Mouse (Mus musculus): ENCODE data around the gene Tmem63a. TPM values are rescaled to one million over a fixed set of nuclear protein-coding genes. Genes with fewer than 3 reads are reported as not detected.
"Not testable (repeated sequence)": the region's sequence is repeated elsewhere in the genome, so short reads cannot be mapped to it uniquely, and the experiment has no call there.

Gene Tmem63a
- polyA plus RNA-seq, 1 experiment = 26.9 TPM

DNA sequence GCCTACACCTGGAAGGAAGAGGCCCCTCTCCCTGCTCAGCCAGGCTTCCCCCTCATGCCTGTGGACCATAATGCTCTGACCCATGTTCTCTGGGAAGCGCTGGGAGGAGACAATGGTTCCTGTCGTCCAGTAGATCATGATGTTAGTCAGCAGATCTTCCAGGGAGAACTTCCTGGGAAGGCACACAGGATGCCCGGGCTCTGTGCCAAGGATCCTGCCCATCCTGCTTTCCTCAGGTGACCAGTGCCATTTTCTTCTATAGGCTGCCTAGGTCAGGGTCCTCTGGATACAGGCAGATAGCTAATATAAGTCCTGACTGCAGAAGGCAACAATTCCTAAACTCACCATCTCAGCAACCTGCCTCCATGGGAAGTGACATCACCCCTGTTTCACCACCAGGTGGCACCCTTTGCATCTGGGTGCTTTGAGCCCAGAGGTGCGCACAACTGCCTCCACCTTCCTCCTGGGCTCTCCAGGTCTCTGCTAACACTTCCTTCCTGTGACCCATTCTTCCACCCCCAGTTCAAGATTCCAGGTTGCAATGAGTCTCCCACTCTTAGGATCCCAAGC lies 34.1 kb downstream of the Tmem63a start:
- Histone ChIP-seq H3K4me1 (ENCODE audit: control insufficient read depth, insufficient read depth, low read length) (peaks cover 5% of the 10 kb centered on the region), H3K9me3 (replicated peaks; ENCODE audit: control insufficient read depth, insufficient read depth, low read length, poor library complexity, severe bottlenecking) (no peaks in the 10 kb centered on the region), H3K9ac (ENCODE audit: low read depth, poor library complexity, severe bottlenecking) (no peak overlapping the region), H3K36me3 (ENCODE audit: control insufficient read depth, insufficient read depth, low read length, poor library complexity, severe bottlenecking) (no peaks in the 10 kb centered on the region), H3K27ac (ENCODE audit: insufficient read depth, low read length) (no peak overlapping the region), H3K4me3 (ENCODE audit: low read depth, low read length) (no peak overlapping the region), H3K27me3 (ENCODE audit: control insufficient read depth, insufficient read depth, low read length, poor library complexity, severe bottlenecking) (no peaks in the 10 kb centered on the region)
- TF ChIP-seq CTCF (IDR thresholded peaks at IDR 0.05; ENCODE audit: low read depth, low read length) (peak; percentile 98), POLR2A (IDR thresholded peaks at IDR 0.05; ENCODE audit: insufficient read depth, low read length) (no peak), EP300 (IDR thresholded peaks at IDR 0.05; ENCODE audit: insufficient read depth, low read depth, low read length) (no peak)

DNA sequence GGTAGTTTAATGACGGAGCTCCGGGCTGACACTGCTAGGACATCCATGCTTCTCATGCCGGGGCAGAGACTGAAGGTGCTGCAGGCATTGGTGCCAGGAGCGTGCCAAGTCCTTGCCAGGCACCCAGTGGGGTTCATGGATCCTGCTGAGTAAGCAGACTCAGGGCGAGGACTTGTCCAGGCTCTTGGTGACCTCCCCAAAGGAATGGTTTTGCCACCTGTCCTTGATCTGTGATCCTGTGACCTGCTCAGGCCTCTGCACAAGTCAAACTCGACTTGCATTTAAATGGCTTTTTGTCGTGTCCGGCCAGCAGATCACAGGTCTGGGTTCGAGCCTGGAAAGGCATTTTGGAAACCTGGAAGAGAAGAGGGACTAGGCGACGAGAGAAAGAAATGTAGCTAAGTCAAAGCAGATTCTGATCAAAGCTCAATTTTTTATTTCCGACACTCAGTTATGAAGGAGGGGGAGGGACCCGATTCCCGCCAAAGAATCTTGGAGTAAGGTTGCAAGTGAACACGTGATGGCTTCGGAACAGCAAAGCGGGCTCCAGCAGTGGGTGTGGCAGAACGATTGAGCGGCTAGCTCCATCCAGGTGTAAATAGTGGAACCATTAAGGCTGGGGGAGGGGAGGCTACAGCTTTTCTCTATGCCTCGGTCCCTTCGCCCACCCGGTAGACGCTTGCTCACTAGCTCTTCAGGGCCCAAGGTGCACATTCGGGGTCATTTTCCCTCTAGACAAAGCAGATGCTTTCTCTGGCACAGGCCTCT lies 37.5 kb downstream of the Tmem63a start:
- H3K9me3 ChIP-seq (replicated peaks; ENCODE audit: control insufficient read depth, insufficient read depth, low read length, poor library complexity, severe bottlenecking) = no peaks in the 10 kb centered on the region
- H3K9ac ChIP-seq (ENCODE audit: low read depth, poor library complexity, severe bottlenecking) = peak overlapping the region; percentile 7; the same call in 1 of the 2 replicates

DNA sequence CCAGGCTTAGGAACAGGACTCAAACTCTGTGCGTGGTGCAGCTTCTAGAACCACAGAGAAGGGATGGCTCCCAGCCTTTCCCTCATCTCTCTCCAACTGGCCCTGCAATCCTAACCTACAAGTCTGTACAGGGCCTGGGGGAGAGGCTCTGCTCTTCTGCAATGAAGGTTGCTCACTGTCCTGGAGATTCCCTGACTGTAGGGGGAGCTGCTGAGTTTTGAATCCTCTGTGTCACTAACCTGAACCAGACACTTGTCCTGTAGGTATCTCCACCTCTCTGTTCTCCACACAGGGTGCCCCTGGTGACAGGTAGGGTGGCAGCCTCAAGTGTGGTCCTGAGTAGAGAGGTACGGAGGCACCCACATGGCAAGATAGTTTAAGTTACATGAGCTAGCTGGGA lies 38.3 kb downstream of the Tmem63a start:
- peaks cover 2% of the 10 kb centered on the region for H3K4me1 ChIP-seq (ENCODE audit: control insufficient read depth, insufficient read depth, low read length)
- TF ChIP-seq POLR2A (IDR thresholded peaks at IDR 0.05; ENCODE audit: insufficient read depth, low read length) = no peak
- TF ChIP-seq CTCF (IDR thresholded peaks at IDR 0.05; ENCODE audit: low read depth, low read length) = peak; percentile 33

More for the DNA sequence above, 37.5 kb downstream of the Tmem63a start:
- no peak overlapping the region for H3K4me3 ChIP-seq (ENCODE audit: low read depth, low read length)
- H3K36me3 ChIP-seq (ENCODE audit: control insufficient read depth, insufficient read depth, low read length, poor library complexity, severe bottlenecking) = no peaks in the 10 kb centered on the region
- H3K27ac ChIP-seq (ENCODE audit: insufficient read depth, low read length) = peak overlapping the region; percentile 64
- TF ChIP-seq POLR2A (IDR thresholded peaks at IDR 0.05; ENCODE audit: insufficient read depth, low read length) (no peak), EP300 (IDR thresholded peaks at IDR 0.05; ENCODE audit: insufficient read depth, low read depth, low read length) (peak; percentile 89)
- H3K4me1 ChIP-seq (ENCODE audit: control insufficient read depth, insufficient read depth, low read length) = peaks cover 2% of the 10 kb centered on the region
- no peaks in the 10 kb centered on the region for H3K27me3 ChIP-seq (ENCODE audit: control insufficient read depth, insufficient read depth, low read length, poor library complexity, severe bottlenecking)

DNA sequence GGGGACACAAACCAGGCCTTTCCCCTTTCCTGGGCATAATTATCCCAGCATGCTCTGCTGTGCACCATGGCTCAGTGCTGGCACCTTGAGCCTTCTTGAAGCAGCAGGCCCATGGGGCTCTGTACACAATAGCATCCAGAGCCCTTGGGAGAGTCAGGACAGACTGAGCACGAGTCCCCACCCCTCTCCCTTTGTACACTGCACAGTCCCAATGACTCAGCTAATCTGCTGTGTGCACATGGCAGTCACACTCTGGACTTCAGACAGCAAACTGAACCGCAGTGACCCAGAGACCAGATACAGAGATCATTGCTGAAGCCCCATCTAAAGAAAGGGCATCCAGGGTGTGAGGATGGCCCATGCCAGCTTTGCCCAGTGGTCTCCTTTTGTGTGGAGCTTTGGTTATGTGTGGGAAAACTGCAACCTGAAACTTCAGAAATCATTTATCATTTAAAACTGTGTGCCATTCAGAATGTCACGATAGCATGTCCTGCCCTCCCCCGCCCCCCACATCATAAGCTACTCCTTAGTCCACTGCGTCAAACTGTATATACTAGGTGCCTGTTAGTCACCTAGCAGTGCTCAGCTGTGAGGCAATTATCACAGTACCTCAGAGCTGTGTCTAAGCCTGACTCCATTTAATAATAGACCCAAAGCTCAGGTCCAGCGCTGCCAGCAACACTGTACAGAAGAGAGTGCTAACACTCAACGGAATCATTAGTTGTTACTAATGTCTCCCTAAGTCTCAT lies 39.3 kb downstream of the Tmem63a start:
- H3K36me3 ChIP-seq (ENCODE audit: control insufficient read depth, insufficient read depth, low read length, poor library complexity, severe bottlenecking); H3K9ac ChIP-seq (ENCODE audit: low read depth, poor library complexity, severe bottlenecking); H3K27me3 ChIP-seq (ENCODE audit: control insufficient read depth, insufficient read depth, low read length, poor library complexity, severe bottlenecking); H3K9me3 ChIP-seq (replicated peaks; ENCODE audit: control insufficient read depth, insufficient read depth, low read length, poor library complexity, severe bottlenecking); H3K4me1 ChIP-seq (ENCODE audit: control insufficient read depth, insufficient read depth, low read length); H3K4me3 ChIP-seq (ENCODE audit: low read depth, low read length): not testable (repeated sequence)
- 0 out of 2 replicates have a peak overlapping the region, but pooled peaks have one; percentile 64 for H3K27ac ChIP-seq (ENCODE audit: insufficient read depth, low read length)
- TF ChIP-seq EP300 (IDR thresholded peaks at IDR 0.05; ENCODE audit: insufficient read depth, low read depth, low read length) = peak; percentile 71; the same call in 1 of the 2 replicates

More for the DNA sequence above, 38.3 kb downstream of the Tmem63a start:
- H3K27me3 ChIP-seq (ENCODE audit: control insufficient read depth, insufficient read depth, low read length, poor library complexity, severe bottlenecking) = no peaks in the 10 kb centered on the region
- H3K9me3 ChIP-seq (replicated peaks; ENCODE audit: control insufficient read depth, insufficient read depth, low read length, poor library complexity, severe bottlenecking) = no peaks in the 10 kb centered on the region
- H3K36me3 ChIP-seq (ENCODE audit: control insufficient read depth, insufficient read depth, low read length, poor library complexity, severe bottlenecking) = no peaks in the 10 kb centered on the region
- H3K27ac ChIP-seq (ENCODE audit: insufficient read depth, low read length) = peak overlapping the region; percentile 64
- no peak overlapping the region for H3K4me3 ChIP-seq (ENCODE audit: low read depth, low read length)
- peak overlapping the region; percentile 7; the same call in 1 of the 2 replicates for H3K9ac ChIP-seq (ENCODE audit: low read depth, poor library complexity, severe bottlenecking)

DNA sequence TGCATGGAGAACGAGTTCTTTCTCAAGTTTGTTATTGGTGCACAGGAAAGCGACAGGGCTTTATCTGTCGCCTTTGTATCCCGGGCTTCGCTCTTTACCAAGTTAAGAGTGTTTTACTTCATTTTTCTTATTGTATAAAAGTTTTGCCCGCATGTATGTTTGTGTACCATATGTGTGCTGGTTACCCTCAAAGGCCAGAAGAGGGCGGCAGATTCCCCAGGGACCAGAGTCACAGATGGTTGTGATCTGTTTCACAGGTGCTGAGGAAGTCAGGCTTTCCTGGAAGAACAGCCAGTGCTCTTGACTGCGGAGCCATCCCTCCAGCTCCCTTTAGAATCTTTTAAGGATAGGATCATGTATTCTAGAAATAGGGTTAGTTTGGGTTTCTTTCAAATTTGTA lies 44.6 kb downstream of the Tmem63a start:
- H3K36me3 ChIP-seq (ENCODE audit: control insufficient read depth, insufficient read depth, low read length, poor library complexity, severe bottlenecking) = no peaks in the 10 kb centered on the region
- TF ChIP-seq POLR2A (IDR thresholded peaks at IDR 0.05; ENCODE audit: insufficient read depth, low read length) = no peak
- peak; percentile 27 for TF ChIP-seq CTCF (IDR thresholded peaks at IDR 0.05; ENCODE audit: low read depth, low read length)
- TF ChIP-seq EP300 (IDR thresholded peaks at IDR 0.05; ENCODE audit: insufficient read depth, low read depth, low read length) = no peak
- H3K9ac ChIP-seq (ENCODE audit: low read depth, poor library complexity, severe bottlenecking) = no peak overlapping the region
- no peak overlapping the region for H3K27ac ChIP-seq (ENCODE audit: insufficient read depth, low read length)
- H3K27me3 ChIP-seq (ENCODE audit: control insufficient read depth, insufficient read depth, low read length, poor library complexity, severe bottlenecking) = no peaks in the 10 kb centered on the region
- H3K4me3 ChIP-seq (ENCODE audit: low read depth, low read length) = no peak overlapping the region
- H3K9me3 ChIP-seq (replicated peaks; ENCODE audit: control insufficient read depth, insufficient read depth, low read length, poor library complexity, severe bottlenecking) = no peaks in the 10 kb centered on the region
- no peaks in the 10 kb centered on the region for H3K4me1 ChIP-seq (ENCODE audit: control insufficient read depth, insufficient read depth, low read length)

DNA sequence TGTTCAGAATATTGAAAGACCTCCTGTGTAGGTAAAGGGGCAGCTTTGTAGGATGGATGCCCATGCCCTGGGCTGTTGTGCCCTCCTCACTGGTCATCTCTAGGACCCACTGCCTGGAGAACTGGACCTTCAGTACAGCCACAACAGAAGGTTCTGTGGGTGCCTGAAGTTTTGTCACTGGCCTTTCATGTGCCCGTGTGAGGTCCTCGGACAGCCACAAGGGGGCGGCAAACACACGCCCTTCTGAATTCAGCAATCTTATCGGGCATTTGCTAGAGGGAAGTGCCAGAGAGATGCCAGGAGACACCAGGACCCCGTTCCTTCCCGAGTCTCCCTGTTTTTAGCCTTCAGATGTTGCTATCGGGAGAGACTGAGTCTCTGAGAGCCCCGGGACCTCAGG lies 45.6 kb downstream of the Tmem63a start:
- Histone ChIP-seq H3K4me3 (ENCODE audit: low read depth, low read length) (no peak overlapping the region), H3K9me3 (replicated peaks; ENCODE audit: control insufficient read depth, insufficient read depth, low read length, poor library complexity, severe bottlenecking) (no peaks in the 10 kb centered on the region), H3K27me3 (ENCODE audit: control insufficient read depth, insufficient read depth, low read length, poor library complexity, severe bottlenecking) (no peaks in the 10 kb centered on the region), H3K4me1 (ENCODE audit: control insufficient read depth, insufficient read depth, low read length) (no peaks in the 10 kb centered on the region), H3K27ac (ENCODE audit: insufficient read depth, low read length) (no peak overlapping the region), H3K9ac (ENCODE audit: low read depth, poor library complexity, severe bottlenecking) (no peak overlapping the region), H3K36me3 (ENCODE audit: control insufficient read depth, insufficient read depth, low read length, poor library complexity, severe bottlenecking) (no peaks in the 10 kb centered on the region)
- TF ChIP-seq POLR2A (IDR thresholded peaks at IDR 0.05; ENCODE audit: insufficient read depth, low read length) = no peak
- TF ChIP-seq EP300 (IDR thresholded peaks at IDR 0.05; ENCODE audit: insufficient read depth, low read depth, low read length) = 0 out of 2 replicates have a peak, but pooled peaks have one; percentile 27
- peak; percentile 93 for TF ChIP-seq CTCF (IDR thresholded peaks at IDR 0.05; ENCODE audit: low read depth, low read length)
